Mouse (Mus musculus) E14TG2a.4 (cell line): Measurements from ENCODE around the gene Fbxl16.

Source experiments
- CTCF ChIP-seq: conservative IDR thresholded peaks from 2 replicates; pipeline ENCODE4 v1.5.1; 2014; ENCODE audit warnings: low read length
- NANOG ChIP-seq: IDR thresholded peaks from 2 replicates; pipeline ENCODE4 v1.6.1; 2014; ENCODE audit warnings: borderline replicate concordance, low read length, mixed read lengths

GRCm38 (mm10) chr17:25769331-25769730 is 39.6 kb upstream of the Fbxl16 start:
- no peak for TF ChIP-seq CTCF
- TF ChIP-seq NANOG: no peak
